Mouse (Mus musculus): Measurements from ENCODE around the gene Hspa12b. TPM values are rescaled to one million over a fixed set of nuclear protein-coding genes. Genes with fewer than 3 reads are reported as not detected.

Gene Hspa12b
- polyA plus RNA-seq, 1 experiment from 2014 or later: 16.9 TPM

GRCm38 (mm10) chr2:131132111-131132888 is 5.2 kb downstream of the Hspa12b start:
- 86% methylated on average over 10 of the region's 10 CpGs for WGBS
- H3K4me1 ChIP-seq: peaks cover 11% of the 10 kb centered on the region; the same call in 1 of the 2 replicates

GRCm38 (mm10) chr2:131132930-131133547 is 6.0 kb downstream of the Hspa12b start, which contains the start of gene Gm11037:
Gene Gm11037 (plus strand): TSS chr2:131133497.
- H3K9me3 ChIP-seq: no peaks in the 10 kb centered on the region
- H3K4me2 ChIP-seq: no peak within 1 kb of the TSS
- peaks cover 9% of the 10 kb centered on the region; the same call in 1 of the 2 replicates for H3K4me1 ChIP-seq
- no peak within 1 kb of the TSS for H3K4me3 ChIP-seq (replicated peaks)
- 76% methylated on average over 9 of the region's 9 CpGs for WGBS
- H3K27ac ChIP-seq: peak within 1 kb of the TSS; percentile 3; the same call in 1 of the 2 replicates
- ATAC-seq (ENCODE audit: insufficient read depth, low FRiP score, low read depth): no peak
- no peak within 1 kb of the TSS for H3K9ac ChIP-seq
- peaks cover 8% of the 10 kb centered on the region; the same call in 1 of the 2 replicates for H3K36me3 ChIP-seq
- H3K27me3 ChIP-seq (replicated peaks): no peaks in the 10 kb centered on the region

More at GRCm38 (mm10) chr2:131132111-131132888, 5.2 kb downstream of the Hspa12b start:
- Histone ChIP-seq H3K9ac (no peak overlapping the region), H3K27ac (no peak overlapping the region), H3K4me3 (replicated peaks) (no peak overlapping the region), H3K27me3 (replicated peaks) (no peaks in the 10 kb centered on the region), H3K4me2 (no peak overlapping the region), H3K36me3 (peaks cover 3% of the 10 kb centered on the region; the same call in 1 of the 2 replicates), H3K9me3 (no peaks in the 10 kb centered on the region)
- no peak for ATAC-seq (ENCODE audit: insufficient read depth, low FRiP score, low read depth)

- Histone ChIP-seq H3K27ac (peak overlapping the region; percentile 13; the same call in 1 of the 2 replicates), H3K9ac (no peak overlapping the region), H3K27me3 (replicated peaks) (no peaks in the 10 kb centered on the region), H3K4me3 (replicated peaks) (no peak overlapping the region), H3K36me3 (peaks cover 10% of the 10 kb centered on the region; the same call in 1 of the 2 replicates), H3K4me2 (no peak overlapping the region), H3K9me3 (no peaks in the 10 kb centered on the region), H3K4me1 (no peaks in the 10 kb centered on the region)
- WGBS: 64% methylated on average over 1 of the region's 1 CpGs
- ATAC-seq (ENCODE audit: insufficient read depth, low FRiP score, low read depth): no peak
Measured at GRCm38 (mm10) chr2:131134381-131134780, 7.3 kb downstream of the Hspa12b start.

GRCm38 (mm10) chr2:131134826-131135400 is 7.8 kb downstream of the Hspa12b start:
- no peak overlapping the region for H3K4me2 ChIP-seq
- H3K27ac ChIP-seq: peak overlapping the region; percentile 13; the same call in 1 of the 2 replicates
- H3K9me3 ChIP-seq: no peaks in the 10 kb centered on the region
- ATAC-seq (ENCODE audit: insufficient read depth, low FRiP score, low read depth): no peak
- no peaks in the 10 kb centered on the region for H3K4me1 ChIP-seq
- H3K27me3 ChIP-seq (replicated peaks): no peaks in the 10 kb centered on the region
- no peak overlapping the region for H3K4me3 ChIP-seq (replicated peaks)
- 83% methylated on average over 8 of the region's 8 CpGs for WGBS
- no peak overlapping the region for H3K9ac ChIP-seq
- peaks cover 10% of the 10 kb centered on the region; the same call in 1 of the 2 replicates for H3K36me3 ChIP-seq

- Histone ChIP-seq H3K27me3 (replicated peaks) (no peaks in the 10 kb centered on the region), H3K36me3 (peaks cover 10% of the 10 kb centered on the region; the same call in 1 of the 2 replicates)
- peak; percentile 96 for ATAC-seq (ENCODE audit: insufficient read depth, low FRiP score, low read depth)
Measured at GRCm38 (mm10) chr2:131135521-131136139, 8.6 kb downstream of the Hspa12b start.

GRCm38 (mm10) chr2:131138296-131138695 is 11.2 kb downstream of the Hspa12b start:
- Histone ChIP-seq H3K9me3 (no peaks in the 10 kb centered on the region), H3K36me3 (peaks cover 10% of the 10 kb centered on the region; the same call in 1 of the 2 replicates), H3K4me2 (no peak overlapping the region), H3K27me3 (replicated peaks) (no peaks in the 10 kb centered on the region), H3K4me1 (0 out of 2 replicates have a peak, but pooled peaks cover 4% of the 10 kb centered on the region), H3K4me3 (replicated peaks) (no peak overlapping the region), H3K9ac (no peak overlapping the region), H3K27ac (no peak overlapping the region)
- ATAC-seq (ENCODE audit: insufficient read depth, low FRiP score, low read depth): no peak
- WGBS: 82% methylated on average over 4 of the region's 4 CpGs

More at GRCm38 (mm10) chr2:131135521-131136139, 8.6 kb downstream of the Hspa12b start:
- no peak overlapping the region for H3K4me3 ChIP-seq (replicated peaks)
- H3K9me3 ChIP-seq: no peaks in the 10 kb centered on the region
- H3K4me1 ChIP-seq: no peaks in the 10 kb centered on the region
- H3K4me2 ChIP-seq: no peak overlapping the region
- H3K9ac ChIP-seq: no peak overlapping the region
- 59% methylated on average over 11 of the region's 11 CpGs for WGBS
- peak overlapping the region; percentile 13; the same call in 1 of the 2 replicates for H3K27ac ChIP-seq

- Histone ChIP-seq H3K9me3 (no peaks in the 10 kb centered on the region), H3K4me2 (no peak overlapping the region), H3K4me3 (replicated peaks) (no peak overlapping the region), H3K27me3 (replicated peaks) (no peaks in the 10 kb centered on the region), H3K9ac (no peak overlapping the region), H3K4me1 (0 out of 2 replicates have a peak, but pooled peaks cover 4% of the 10 kb centered on the region), H3K36me3 (peaks cover 14% of the 10 kb centered on the region), H3K27ac (no peak overlapping the region)
- 96% methylated on average over 7 of the region's 7 CpGs for WGBS
- no peak for ATAC-seq (ENCODE audit: insufficient read depth, low FRiP score, low read depth)
Measured at GRCm38 (mm10) chr2:131138760-131139159, 11.7 kb downstream of the Hspa12b start.

GRCm38 (mm10) chr2:131139287-131139686 is 12.2 kb downstream of the Hspa12b start:
- Histone ChIP-seq H3K4me2 (no peak overlapping the region), H3K27me3 (replicated peaks) (no peaks in the 10 kb centered on the region), H3K4me3 (replicated peaks) (no peak overlapping the region), H3K4me1 (0 out of 2 replicates have a peak, but pooled peaks cover 4% of the 10 kb centered on the region), H3K9me3 (no peaks in the 10 kb centered on the region), H3K36me3 (peaks cover 12% of the 10 kb centered on the region), H3K27ac (no peak overlapping the region), H3K9ac (no peak overlapping the region)
- ATAC-seq (ENCODE audit: insufficient read depth, low FRiP score, low read depth): no peak
- WGBS: 92% methylated on average over 5 of the region's 5 CpGs

GRCm38 (mm10) chr2:131139886-131140532 is 12.9 kb downstream of the Hspa12b start:
- H3K4me2 ChIP-seq: no peak overlapping the region
- no peak for ATAC-seq (ENCODE audit: insufficient read depth, low FRiP score, low read depth)
- no peaks in the 10 kb centered on the region for H3K9me3 ChIP-seq
- peaks cover 19% of the 10 kb centered on the region for H3K36me3 ChIP-seq
- H3K4me1 ChIP-seq: 0 out of 2 replicates have a peak, but pooled peaks cover 4% of the 10 kb centered on the region
- no peaks in the 10 kb centered on the region for H3K27me3 ChIP-seq (replicated peaks)
- 0 out of 2 replicates have a peak overlapping the region, but pooled peaks have one; percentile 28 for H3K27ac ChIP-seq
- 30% methylated on average over 5 of the region's 5 CpGs for WGBS
- no peak overlapping the region for H3K9ac ChIP-seq
- H3K4me3 ChIP-seq (replicated peaks): no peak overlapping the region

GRCm38 (mm10) chr2:131140533-131140905 is 13.4 kb downstream of the Hspa12b start:
- H3K27me3 ChIP-seq (replicated peaks): no peaks in the 10 kb centered on the region

More at GRCm38 (mm10) chr2:131140533-131140905, 13.4 kb downstream of the Hspa12b start:
- WGBS: 68% methylated on average over 5 of the region's 5 CpGs
- H3K4me3 ChIP-seq (replicated peaks): no peak overlapping the region
- no peak for ATAC-seq (ENCODE audit: insufficient read depth, low FRiP score, low read depth)
- no peak overlapping the region for H3K4me2 ChIP-seq
- no peaks in the 10 kb centered on the region for H3K9me3 ChIP-seq
- H3K9ac ChIP-seq: no peak overlapping the region
- peaks cover 21% of the 10 kb centered on the region for H3K36me3 ChIP-seq
- 0 out of 2 replicates have a peak overlapping the region, but pooled peaks have one; percentile 13 for H3K27ac ChIP-seq
- 0 out of 2 replicates have a peak, but pooled peaks cover 4% of the 10 kb centered on the region for H3K4me1 ChIP-seq
